Mouse (Mus musculus) ovary, postnatal 10 days (tissue): ENCODE measurements around the gene Itsn1.

Experiments used
- DNase-seq: peaks from one replicate; pipeline ENCODE4 v3.0.0; 2022; ENCODE audit warnings: low spot score

The Itsn1 gene

DNA sequence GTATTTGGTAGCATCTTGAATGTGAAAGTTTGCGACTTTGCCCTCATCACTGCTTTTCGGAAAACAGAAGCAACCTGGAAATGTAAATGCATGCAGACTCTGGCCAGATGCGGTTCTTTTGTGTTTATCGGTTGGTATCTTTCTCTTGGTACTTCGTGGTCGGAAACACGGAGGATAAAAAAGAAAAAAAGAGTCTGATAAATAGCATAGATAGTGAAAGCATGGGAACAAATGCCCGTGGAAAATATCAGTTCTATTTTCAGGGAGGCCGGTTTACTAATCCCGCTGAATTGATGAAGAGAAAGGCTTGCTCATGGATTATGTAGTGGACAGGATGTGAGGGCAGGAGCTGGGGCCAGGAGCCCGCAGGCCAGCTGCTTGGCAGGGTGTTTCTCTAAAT, 1.4 kb downstream of the Itsn1 start:
- DNase-seq = no peak

GRCm38 (mm10) chr16:91732816-91733215, 3.7 kb downstream of the Itsn1 start:
- DNase-seq = no peak

DNA sequence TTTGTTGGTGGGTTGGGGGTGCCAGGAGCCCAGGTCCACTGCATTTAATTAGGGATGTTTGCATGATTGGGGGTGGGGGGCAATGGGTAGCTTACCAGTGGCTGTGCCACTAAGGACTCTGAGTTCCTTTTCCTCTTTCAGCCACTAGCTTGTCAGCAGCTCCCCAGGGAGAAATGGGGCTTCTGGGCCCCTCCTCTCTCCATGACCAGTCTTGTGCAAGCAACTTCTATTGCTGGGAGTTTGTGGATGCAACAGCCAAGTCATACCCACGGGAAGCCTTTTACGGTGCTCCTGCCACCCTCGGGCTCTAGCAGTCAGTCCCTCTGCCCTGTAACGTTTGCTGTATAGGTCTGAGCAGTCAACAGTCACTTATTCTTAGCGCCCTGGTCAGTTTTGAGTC, 5.7 kb downstream of the Itsn1 start:
- no peak for DNase-seq

- no peak for DNase-seq
Observed at GRCm38 (mm10) chr16:91736046-91736816, 7.2 kb downstream of the Itsn1 start.

- DNase-seq = no peak
Observed at GRCm38 (mm10) chr16:91738505-91738904, 9.4 kb downstream of the Itsn1 start.

GRCm38 (mm10) chr16:91740184-91740917, 11.3 kb downstream of the Itsn1 start:
- DNase-seq = no peak

DNA sequence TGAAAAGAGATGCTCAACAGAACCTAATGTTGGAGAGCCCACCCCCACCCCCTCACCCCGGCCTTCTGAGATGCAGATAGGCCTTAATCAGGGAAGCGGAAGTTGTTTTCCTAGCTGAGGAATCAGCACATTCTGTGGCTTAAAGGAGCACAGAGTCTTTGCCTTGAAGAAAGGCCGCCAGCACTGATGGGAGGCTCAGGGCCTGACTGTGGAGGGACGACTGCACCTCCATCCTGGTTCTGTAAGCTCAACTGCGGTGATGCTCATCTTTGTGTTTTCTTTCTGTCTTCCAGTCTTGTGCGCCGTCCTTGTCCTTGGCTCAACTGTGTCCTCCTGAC, 11.8 kb downstream of the Itsn1 start:
- no peak for DNase-seq

DNA sequence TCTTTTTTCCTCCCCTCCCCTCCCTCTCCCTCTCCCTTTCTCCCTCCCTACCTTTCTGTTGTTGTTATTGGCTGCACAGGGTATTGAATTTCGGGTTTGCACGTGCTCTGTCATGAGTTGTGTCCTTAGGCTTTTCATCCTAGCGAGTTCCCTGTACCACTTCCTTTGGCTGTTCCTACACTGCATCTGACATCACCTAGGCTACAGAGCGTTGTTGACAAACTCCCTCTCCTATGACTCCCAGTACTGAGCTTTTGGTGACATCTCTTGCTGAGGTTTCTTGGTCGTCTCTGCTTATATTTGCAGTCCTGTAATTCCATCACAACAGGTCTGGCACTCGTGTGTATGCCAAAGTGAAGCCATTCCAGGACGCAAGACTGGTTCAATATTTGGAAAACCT, 14.0 kb downstream of the Itsn1 start:
- DNase-seq = no peak

- DNase-seq = no peak
Observed at GRCm38 (mm10) chr16:91746101-91746950, 17.2 kb downstream of the Itsn1 start.

GRCm38 (mm10) chr16:91747567-91747966, 18.5 kb downstream of the Itsn1 start:
- DNase-seq = no peak

DNA sequence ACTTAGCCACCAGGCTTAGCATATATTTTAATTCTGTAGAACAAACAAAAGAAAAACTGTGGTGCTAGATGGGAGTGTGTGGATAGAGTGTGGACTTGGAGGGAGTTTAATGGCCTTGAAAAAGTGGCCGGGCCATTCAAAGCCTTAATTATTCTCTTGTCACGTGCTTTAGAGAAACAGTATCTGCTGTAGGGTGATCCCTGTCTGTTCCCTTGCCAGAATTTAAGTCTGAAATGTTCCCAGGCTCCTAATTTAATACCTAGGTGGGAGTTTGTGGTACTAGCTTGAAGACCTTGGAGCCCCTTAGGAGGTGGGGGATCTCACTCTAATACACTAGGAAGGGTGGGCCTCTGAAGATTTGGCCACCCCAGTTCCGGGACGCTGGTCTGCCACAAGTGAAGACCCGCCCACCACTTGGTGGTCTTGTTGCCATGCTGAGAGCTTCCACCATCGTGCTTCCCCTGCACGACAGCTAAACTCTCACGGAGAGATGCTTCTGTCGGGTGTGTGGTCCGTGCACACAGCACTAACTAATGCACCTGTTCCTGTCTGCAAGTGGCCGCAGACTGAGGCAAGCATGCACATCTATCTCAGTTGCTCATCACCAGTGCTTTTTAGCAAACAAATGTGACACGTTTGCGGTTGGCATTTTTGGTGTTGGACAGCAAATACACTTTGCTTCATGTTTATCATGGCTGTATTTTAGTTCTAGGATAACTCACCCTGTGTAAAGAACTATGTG, 22.7 kb downstream of the Itsn1 start:
- DNase-seq = no peak

DNA sequence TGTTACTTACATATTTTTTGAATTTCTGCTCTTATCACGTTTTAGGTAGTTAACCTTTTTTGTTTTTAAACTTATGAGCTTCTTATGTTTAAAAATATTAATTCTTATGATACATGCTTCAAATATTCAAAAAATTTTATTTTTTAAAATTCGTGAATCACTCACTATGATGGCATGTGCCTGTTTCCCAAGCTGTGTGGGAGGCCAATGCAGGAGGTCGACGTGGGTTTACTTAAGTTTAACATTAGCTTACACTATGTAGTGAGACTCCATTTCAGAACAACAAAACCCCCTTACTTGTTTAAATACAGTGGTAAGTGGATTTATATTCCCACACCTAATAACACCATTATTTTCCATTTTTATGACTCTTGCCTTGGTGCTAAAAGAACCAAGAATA, 24.5 kb downstream of the Itsn1 start:
- DNase-seq = no peak

- no peak for DNase-seq
Observed at GRCm38 (mm10) chr16:91754957-91755356, 25.9 kb downstream of the Itsn1 start.

DNA sequence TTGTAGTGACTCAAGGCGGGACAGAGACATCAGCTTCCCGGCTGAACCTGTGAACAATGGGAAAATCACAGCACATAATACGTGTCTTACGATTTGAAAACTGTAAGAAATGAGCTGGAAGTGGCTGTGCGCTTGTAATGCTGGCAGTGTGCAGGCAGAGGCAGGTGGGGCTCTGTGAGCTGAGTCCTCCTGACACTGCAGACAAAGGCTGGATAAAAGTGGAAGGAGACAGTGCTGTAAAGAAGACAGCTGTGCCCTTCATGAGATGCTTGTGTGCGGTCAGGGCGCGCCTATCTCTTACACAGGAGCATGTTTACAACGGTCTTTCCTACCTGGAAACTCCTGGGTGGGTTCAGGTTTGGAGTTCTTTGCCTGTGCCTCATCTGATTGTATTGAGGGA, 32.1 kb downstream of the Itsn1 start:
- no peak for DNase-seq

DNA sequence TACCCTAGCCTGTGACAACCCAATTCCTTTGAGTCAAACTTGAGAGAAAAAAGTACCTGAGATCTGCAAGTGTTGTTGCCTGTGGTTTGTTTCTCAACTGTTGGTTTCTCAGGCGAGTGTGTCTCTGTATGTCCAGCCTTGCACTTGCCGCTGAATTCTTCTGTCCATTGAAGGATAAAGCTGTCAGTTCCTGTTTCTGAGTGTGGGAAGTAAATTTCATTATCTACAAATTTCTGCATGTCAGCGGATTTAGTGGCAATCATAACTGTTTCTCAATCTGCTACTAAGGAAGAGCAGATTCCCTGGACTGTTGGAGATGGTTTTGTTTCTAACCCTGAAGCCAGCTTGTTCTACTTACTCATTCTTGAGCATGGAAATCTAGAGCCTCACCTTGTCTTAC, 32.7 kb downstream of the Itsn1 start:
- DNase-seq = no peak

DNA sequence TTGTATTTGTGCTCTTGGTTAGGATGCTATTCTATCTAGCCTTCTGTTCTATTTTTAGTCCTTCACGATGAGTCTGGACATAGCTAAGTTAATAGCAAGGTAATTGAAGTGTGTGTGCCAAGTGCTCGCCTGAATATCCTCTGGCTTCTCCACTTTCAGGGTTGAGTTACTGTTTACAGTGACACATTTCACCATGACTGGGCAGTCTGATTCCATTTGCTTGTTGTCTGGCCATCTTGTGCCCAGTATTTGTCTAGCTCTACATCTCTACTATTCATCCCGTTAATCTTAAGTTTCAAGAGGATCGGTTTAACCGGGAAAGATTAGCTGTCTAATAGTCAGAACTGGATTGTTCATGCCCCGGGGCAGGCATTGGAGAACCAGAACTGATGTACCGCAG, 33.4 kb downstream of the Itsn1 start:
- no peak for DNase-seq

DNA sequence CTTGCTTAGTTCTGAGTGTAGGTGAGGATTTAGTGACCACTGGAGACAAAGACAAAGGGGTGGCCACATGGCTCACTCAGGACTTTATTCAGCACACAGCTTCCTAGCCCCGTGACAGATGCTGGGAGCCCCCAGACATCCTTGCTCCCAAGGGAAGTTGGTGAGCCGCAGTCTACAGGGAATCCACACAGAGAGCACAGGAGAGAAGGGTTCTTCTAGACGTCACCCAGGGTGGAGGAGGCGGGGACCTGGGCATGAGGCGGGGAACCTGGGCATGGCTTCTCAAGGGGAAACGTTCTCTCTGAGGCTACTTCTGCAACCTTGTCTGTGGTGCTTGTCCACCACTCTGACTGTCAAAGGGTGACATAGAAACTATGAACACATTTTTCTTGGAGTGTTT, 34.9 kb downstream of the Itsn1 start:
- DNase-seq = no peak

DNA sequence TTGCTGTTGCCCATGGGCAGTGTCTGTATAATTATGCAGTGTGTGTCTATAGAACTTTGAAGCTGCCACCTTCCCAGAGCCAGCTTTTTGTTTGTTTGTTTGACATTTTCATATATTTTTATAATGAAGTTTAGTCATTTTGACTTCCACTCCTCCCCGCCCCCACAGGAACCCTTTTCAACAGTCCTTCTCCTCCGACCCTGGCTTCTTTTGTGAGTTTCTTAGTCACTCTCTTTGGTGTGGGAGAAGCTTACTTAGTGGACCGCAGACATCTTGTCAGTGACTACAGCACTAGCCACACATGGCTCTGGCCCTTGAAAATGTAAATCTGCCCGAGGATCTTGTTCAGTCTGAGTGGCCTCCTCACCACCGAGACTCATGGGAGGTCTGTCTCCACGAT, 35.3 kb downstream of the Itsn1 start:
- no peak for DNase-seq

DNA sequence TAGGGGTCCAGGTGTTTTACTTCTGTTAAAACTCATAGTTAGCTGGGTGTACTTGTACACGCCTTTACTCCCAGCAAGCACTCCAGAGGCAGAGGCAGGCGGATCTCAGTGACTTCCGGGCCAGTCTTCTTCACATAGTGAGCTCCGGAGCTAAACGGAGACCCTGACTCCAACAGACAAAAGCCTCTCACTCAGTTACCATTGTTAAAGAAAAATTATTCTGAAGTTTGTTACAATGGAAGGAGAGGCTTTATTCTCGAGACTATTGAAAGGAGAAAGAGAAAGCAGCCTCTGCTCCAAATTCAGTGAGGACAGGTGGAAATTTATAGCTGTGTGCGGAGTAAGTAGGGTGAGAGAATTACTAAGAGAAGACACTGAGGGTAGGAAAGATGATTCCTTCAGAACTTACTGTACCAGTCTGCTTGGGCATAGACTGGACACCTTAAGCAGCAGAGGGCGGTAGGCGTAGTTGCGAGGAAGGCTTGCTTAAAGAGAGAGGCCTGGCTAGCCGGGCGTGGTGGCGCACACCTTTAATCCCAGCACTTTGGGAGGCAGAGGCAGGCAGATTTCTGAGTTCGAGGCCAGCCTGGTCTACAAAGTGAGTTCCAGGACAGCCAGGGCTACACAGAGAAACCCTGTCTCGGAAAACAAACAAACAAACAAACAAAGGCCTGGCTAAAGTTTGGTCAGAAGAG, 36.2 kb downstream of the Itsn1 start:
- no peak for DNase-seq

DNA sequence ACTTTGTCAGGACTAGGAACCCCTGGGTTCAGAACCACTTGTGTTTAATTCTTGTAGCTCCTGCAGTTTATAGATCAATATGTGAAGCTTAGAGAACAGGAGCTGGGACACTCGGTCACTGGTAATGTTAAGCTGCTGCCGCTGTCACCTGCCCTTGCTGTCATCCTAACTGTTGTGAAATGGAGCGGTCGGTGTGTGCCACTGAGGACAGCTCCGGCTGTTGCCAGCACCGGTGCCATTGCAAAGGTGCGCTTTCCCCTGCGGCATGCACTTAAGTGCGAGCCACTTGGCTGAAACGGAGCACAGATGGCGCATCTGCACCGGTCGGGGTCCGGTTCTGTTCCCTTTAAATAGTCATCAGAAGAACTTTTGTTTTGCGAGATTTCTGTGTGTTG, 36.7 kb downstream of the Itsn1 start:
- DNase-seq = no peak

GRCm38 (mm10) chr16:91767165-91767701, 38.2 kb downstream of the Itsn1 start:
- no peak for DNase-seq
